Mouse (Mus musculus) midbrain, embryonic 11.5 days (tissue): ENCODE results near the gene Surf4. TPM values are rescaled to one million over a fixed set of nuclear protein-coding genes. Genes with fewer than 3 reads are reported as not detected.

Source experiments
- ATAC-seq: fragments of 200-750 bp; cut with Nextera tagmentation; 2 replicates; pipeline ENCODE4 v1.8.0; 2017; ENCODE audit warnings: moderate TSS enrichment, moderate library complexity; ENCODE audit not compliant: low FRiP score
- DNase-seq: peaks from one replicate; pipeline ENCODE4 v3.0.0; 2015; ENCODE audit warnings: low spot score; ENCODE audit errors: missing footprints
- H3K27ac ChIP-seq: fragments of 300-500 bp; sonication (generic); 2 replicates; pipeline ENCODE4 v1.5.1; 2014; ENCODE audit warnings: low read depth, low read length
- H3K27me3 ChIP-seq: fragments of 300-500 bp; sonication (generic); 2 replicates; pipeline ENCODE4 v1.6.1; 2014; ENCODE audit warnings: mild to moderate bottlenecking, low read length, moderate library complexity, mixed read lengths; ENCODE audit not compliant: control insufficient read depth, insufficient read depth
- H3K36me3 ChIP-seq: fragments of 300-500 bp; sonication (generic); 2 replicates; pipeline ENCODE4 v1.6.1; 2014; ENCODE audit warnings: mild to moderate bottlenecking, low read length, moderate library complexity, mixed read lengths; ENCODE audit not compliant: control insufficient read depth, insufficient read depth
- H3K4me1 ChIP-seq: fragments of 300-500 bp; sonication (generic); 2 replicates; pipeline ENCODE4 v1.6.1; 2014; ENCODE audit warnings: low read length; ENCODE audit not compliant: control insufficient read depth, insufficient read depth
- H3K4me2 ChIP-seq: fragments of 300-500 bp; sonication (generic); 2 replicates; pipeline ENCODE4 v1.6.1; 2014; ENCODE audit warnings: mild to moderate bottlenecking, moderate library complexity
- H3K4me3 ChIP-seq: fragments of 300-500 bp; sonication (generic); 2 replicates; pipeline ENCODE4 v1.5.1; 2014; ENCODE audit warnings: low read depth, low read length
- H3K9ac ChIP-seq: fragments of 300-500 bp; sonication (generic); 2 replicates; pipeline ENCODE4 v1.6.1; 2014; ENCODE audit warnings: low read length
- H3K9me3 ChIP-seq: fragments of 300-500 bp; sonication (generic); 2 replicates; pipeline ENCODE4 v1.6.1; 2016; ENCODE audit warnings: low read length; ENCODE audit not compliant: control insufficient read depth
- WGBS: fragments of 180-500 bp; shearing (Covaris S2); extraction: QIAGEN DNeasy Blood & Tissue Kit; methylation state at CpG from one replicate; pipeline ENCODE4 v1.1.7; 2014; 5-methylcytosine and 5-hydroxymethylcytosine counted together
- polyA plus RNA-seq: library from polyadenylated mRNA; unstranded; fragments of >200 nt; fragmentation: Nextera tagmentation; extraction: Ambion mirVana; gene quantifications from 2 replicates; pipeline ENCODE4 v1.2.1, GENCODE M21; 2014

Surf4 gene
- polyA plus RNA-seq, 1 experiment from 2014 or later = 137 TPM

- 90% methylated on average over 18 of the region's 18 CpGs for WGBS
- DNase-seq (peak; percentile 41), ATAC-seq (no peak)
- Histone ChIP-seq H3K9me3 (no peaks in the 10 kb centered on the region), H3K36me3 (peaks cover 29% of the 10 kb centered on the region), H3K4me1 (peaks cover 20% of the 10 kb centered on the region), H3K4me3 (peak overlapping the region; percentile 76; the same call in 1 of the 2 replicates), H3K4me2 (peak overlapping the region; percentile 49), H3K27ac (no peak overlapping the region), H3K27me3 (no peaks in the 10 kb centered on the region), H3K9ac (peak overlapping the region; percentile 44)
Measured at GRCm38 (mm10) chr2:26908710-26909386, 24.9 kb downstream of the Surf4 start.

DNA sequence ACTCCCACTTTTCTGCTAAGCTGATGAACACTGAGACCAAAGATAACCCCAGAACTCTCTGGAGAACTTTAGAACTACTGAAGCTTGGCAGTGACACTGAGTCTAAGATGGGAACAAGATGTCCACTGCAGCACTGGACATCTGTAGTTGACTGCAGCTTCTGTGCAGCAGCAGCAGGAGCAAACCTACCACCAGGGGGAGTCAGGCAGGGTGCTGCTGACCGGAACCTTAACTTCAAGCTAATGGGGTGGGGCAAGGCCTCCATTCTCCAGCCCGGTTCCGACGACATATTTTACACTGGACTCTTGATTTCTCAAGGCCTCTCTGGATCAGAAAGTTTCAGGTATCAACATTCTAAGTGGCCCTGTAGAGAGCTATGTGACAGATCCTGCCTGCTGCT is 26.6 kb downstream of the Surf4 start:
- Histone ChIP-seq H3K4me1 (peaks cover 26% of the 10 kb centered on the region), H3K27ac (no peak overlapping the region), H3K4me3 (no peak overlapping the region), H3K27me3 (no peaks in the 10 kb centered on the region), H3K9ac (no peak overlapping the region), H3K9me3 (no peaks in the 10 kb centered on the region), H3K4me2 (no peak overlapping the region), H3K36me3 (peaks cover 14% of the 10 kb centered on the region)
- WGBS = 74% methylated on average over 4 of the region's 4 CpGs
- ATAC-seq (no peak), DNase-seq (peak; percentile 91)

DNA sequence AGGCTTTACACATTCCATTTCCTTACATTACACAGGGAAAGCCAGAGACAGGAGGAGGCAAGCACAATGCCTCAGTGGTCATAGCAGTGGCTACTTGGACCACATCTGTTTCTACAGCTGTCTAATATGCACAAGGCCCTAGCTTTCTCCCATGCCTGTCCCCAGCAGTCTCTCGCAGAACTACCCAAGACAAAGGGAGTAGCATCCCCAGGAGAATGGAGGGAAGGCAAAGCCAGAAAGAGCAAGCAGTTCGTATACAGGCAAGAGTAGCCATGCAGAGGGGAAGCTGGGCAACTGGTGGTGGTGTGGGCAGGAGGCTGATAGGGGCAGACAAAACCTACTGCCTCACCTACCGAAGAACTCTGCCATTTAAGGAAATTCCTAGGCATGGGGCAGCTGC is 27.3 kb downstream of the Surf4 start:
- Histone ChIP-seq H3K4me2 (no peak overlapping the region), H3K9me3 (no peaks in the 10 kb centered on the region), H3K27ac (no peak overlapping the region), H3K9ac (no peak overlapping the region), H3K36me3 (peaks cover 11% of the 10 kb centered on the region; the same call in 1 of the 2 replicates), H3K4me1 (peaks cover 26% of the 10 kb centered on the region), H3K4me3 (no peak overlapping the region), H3K27me3 (no peaks in the 10 kb centered on the region)
- peak; percentile 78 for DNase-seq
- no peak for ATAC-seq
- WGBS = 88% methylated on average over 3 of the region's 3 CpGs

GRCm38 (mm10) chr2:26905936-26906335 is 27.8 kb downstream of the Surf4 start:
- H3K27me3 ChIP-seq = no peaks in the 10 kb centered on the region
- ATAC-seq = no peak
- H3K27ac ChIP-seq = no peak overlapping the region
- H3K4me3 ChIP-seq = no peak overlapping the region
- DNase-seq = peak; percentile 64
- H3K4me1 ChIP-seq = peaks cover 26% of the 10 kb centered on the region
- no peak overlapping the region for H3K4me2 ChIP-seq
- peaks cover 11% of the 10 kb centered on the region; the same call in 1 of the 2 replicates for H3K36me3 ChIP-seq
- no peaks in the 10 kb centered on the region for H3K9me3 ChIP-seq
- no peak overlapping the region for H3K9ac ChIP-seq
- 94% methylated on average over 2 of the region's 2 CpGs for WGBS

- 16% methylated on average over 7 of the region's 7 CpGs for WGBS
- peaks cover 18% of the 10 kb centered on the region for H3K4me1 ChIP-seq
- no peak for ATAC-seq
- H3K27me3 ChIP-seq = no peaks in the 10 kb centered on the region
- H3K9me3 ChIP-seq = no peaks in the 10 kb centered on the region
- H3K9ac ChIP-seq = peak overlapping the region; percentile 77
- H3K36me3 ChIP-seq = peaks cover 21% of the 10 kb centered on the region
- H3K4me3 ChIP-seq = peak overlapping the region; percentile 74
- peak overlapping the region; percentile 81 for H3K4me2 ChIP-seq
- H3K27ac ChIP-seq = peak overlapping the region; percentile 79
- no peak for DNase-seq
Measured at GRCm38 (mm10) chr2:26903311-26903710, 30.4 kb downstream of the Surf4 start.

DNA sequence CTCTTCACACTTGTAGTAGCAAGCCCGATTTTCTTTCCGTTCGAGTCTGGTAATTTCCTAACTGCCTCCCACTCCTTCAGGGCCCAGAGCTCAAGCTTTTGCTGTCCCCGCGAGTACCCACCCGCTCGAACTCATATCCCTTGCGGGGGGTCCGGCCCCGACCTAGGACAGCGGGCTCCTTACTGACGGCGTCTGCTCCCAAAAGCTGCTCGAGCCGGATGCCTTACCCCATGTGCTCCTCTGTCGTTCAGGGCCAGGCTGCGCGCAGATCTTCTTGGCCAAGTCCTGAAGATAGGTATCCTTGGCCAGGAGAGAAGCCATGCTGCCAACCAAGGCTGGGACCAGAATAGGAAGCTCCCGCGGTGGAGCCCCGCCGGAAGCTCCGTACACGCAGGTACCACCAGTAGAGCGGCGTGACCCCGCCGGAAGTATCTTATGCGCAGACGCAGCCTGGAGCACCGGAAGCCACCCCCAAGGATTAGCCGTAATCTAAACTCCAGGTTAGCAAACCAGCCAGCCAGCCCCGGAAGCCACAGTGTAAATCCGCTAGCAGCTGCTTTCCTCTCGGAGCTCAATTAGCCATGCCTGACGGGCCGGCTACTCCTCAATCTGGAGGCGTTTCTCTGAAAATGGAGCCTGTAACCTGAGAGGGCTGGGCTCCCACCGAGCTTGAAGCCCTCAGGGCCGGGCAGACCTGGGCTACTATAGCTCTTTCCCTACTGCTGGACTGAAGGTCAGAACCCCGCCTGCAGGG is 31.1 kb downstream of the Surf4 start, which contains the start of gene Surf6:
TSS of gene Surf6 (minus strand) at position 413 of the 754 bp plus-strand sequence.
- Histone ChIP-seq H3K9me3 (no peaks in the 10 kb centered on the region), H3K4me2 (peak within 1 kb of the TSS; percentile 81), H3K27me3 (no peaks in the 10 kb centered on the region), H3K4me1 (peaks cover 18% of the 10 kb centered on the region), H3K4me3 (peak within 1 kb of the TSS; percentile 74), H3K9ac (peak within 1 kb of the TSS; percentile 77), H3K27ac (peak within 1 kb of the TSS; percentile 79), H3K36me3 (peaks cover 21% of the 10 kb centered on the region)
- under 1% methylated on average over 41 of the region's 41 CpGs for WGBS
- ATAC-seq (peak; percentile 96), DNase-seq (peak; percentile 98)

- H3K27ac ChIP-seq = no peak overlapping the region
- no peaks in the 10 kb centered on the region for H3K27me3 ChIP-seq
- peak overlapping the region; percentile 77 for H3K9ac ChIP-seq
- H3K4me3 ChIP-seq = peak overlapping the region; percentile 74
- peak; percentile 69 for DNase-seq
- peaks cover 22% of the 10 kb centered on the region for H3K36me3 ChIP-seq
- no peaks in the 10 kb centered on the region for H3K9me3 ChIP-seq
- 14% methylated on average over 7 of the region's 7 CpGs for WGBS
- no peak for ATAC-seq
- peaks cover 18% of the 10 kb centered on the region for H3K4me1 ChIP-seq
- peak overlapping the region; percentile 81 for H3K4me2 ChIP-seq
Measured at GRCm38 (mm10) chr2:26901834-26902400, 31.8 kb downstream of the Surf4 start.

DNA sequence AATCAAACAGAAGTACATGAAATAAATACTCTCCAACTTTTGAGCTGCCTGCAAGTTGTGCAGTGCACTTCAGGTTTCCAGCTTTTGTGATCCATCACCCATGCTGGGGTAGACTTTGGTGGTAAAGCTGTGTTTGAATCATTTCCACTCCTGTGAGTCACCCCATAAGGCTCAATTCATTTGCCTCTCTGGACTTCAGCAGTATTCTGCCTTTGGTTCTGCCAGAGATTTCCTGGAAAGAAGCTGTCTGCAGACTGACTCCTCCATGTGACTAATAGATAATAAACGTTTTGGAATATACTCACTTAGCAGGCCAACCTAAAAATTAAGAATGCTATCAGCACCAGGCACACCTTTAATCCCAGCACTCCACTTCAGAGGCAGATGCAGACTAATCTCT is 33.0 kb downstream of the Surf4 start:
- Histone ChIP-seq H3K27me3 (no peaks in the 10 kb centered on the region), H3K27ac (no peak overlapping the region), H3K4me3 (no peak overlapping the region), H3K9me3 (no peaks in the 10 kb centered on the region), H3K9ac (no peak overlapping the region), H3K4me2 (no peak overlapping the region), H3K4me1 (peaks cover 18% of the 10 kb centered on the region), H3K36me3 (peaks cover 17% of the 10 kb centered on the region)
- ATAC-seq (no peak), DNase-seq (no peak)
- 71% methylated on average over 1 of the region's 1 CpGs for WGBS

GRCm38 (mm10) chr2:26895898-26896297 is 37.8 kb downstream of the Surf4 start:
- Histone ChIP-seq H3K4me1 (no peaks in the 10 kb centered on the region), H3K9me3 (no peaks in the 10 kb centered on the region), H3K4me2 (no peak overlapping the region), H3K27me3 (no peaks in the 10 kb centered on the region), H3K9ac (no peak overlapping the region), H3K4me3 (no peak overlapping the region), H3K36me3 (peaks cover 36% of the 10 kb centered on the region), H3K27ac (no peak overlapping the region)
- ATAC-seq = no peak
- no peak for DNase-seq
- 90% methylated on average over 4 of the region's 4 CpGs for WGBS
